Mouse (Mus musculus) hindbrain, embryonic 14.5 days (tissue): ENCODE results near the gene Gm21962. TPM values are rescaled to one million over a fixed set of nuclear protein-coding genes. Genes with fewer than 3 reads are reported as not detected.

ENCODE experiments used
- ATAC-seq: fragments of 200-750 bp; cut with Nextera tagmentation; 2 replicates; pipeline ENCODE4 v1.8.0; 2017; ENCODE audit warnings: moderate number of reproducible peaks, mild to moderate bottlenecking, moderate TSS enrichment, moderate library complexity; ENCODE audit not compliant: low FRiP score
- DNase-seq: peaks from one replicate; pipeline ENCODE4 v3.0.0-alpha.2; 2015; ENCODE audit warnings: low spot score
- H3K27ac ChIP-seq: fragments of 300-500 bp; sonication (generic); 2 replicates; pipeline ENCODE4 v1.5.1; 2014; ENCODE audit warnings: mild to moderate bottlenecking, moderate library complexity
- H3K27me3 ChIP-seq: fragments of 300-500 bp; sonication (generic); 2 replicates; pipeline ENCODE4 v1.6.1; 2014; ENCODE audit warnings: mild to moderate bottlenecking, low read length, mixed read lengths; ENCODE audit not compliant: control insufficient read depth, insufficient read depth
- H3K36me3 ChIP-seq: fragments of 300-500 bp; sonication (generic); replicated peaks from 2 replicates; pipeline ENCODE4 v1.6.1; 2014; ENCODE audit not compliant: control insufficient read depth, insufficient read depth
- H3K4me1 ChIP-seq: fragments of 300-500 bp; sonication (generic); replicated peaks from 2 replicates; pipeline ENCODE4 v1.6.1; 2014; ENCODE audit warnings: antibody characterized with exemption, low read length, mixed read lengths; ENCODE audit not compliant: control insufficient read depth, insufficient read depth
- H3K4me2 ChIP-seq: fragments of 300-500 bp; sonication (generic); replicated peaks from 2 replicates; pipeline ENCODE4 v1.6.1; 2014; ENCODE audit warnings: mild to moderate bottlenecking, moderate library complexity
- H3K4me3 ChIP-seq: fragments of 300-500 bp; sonication (generic); replicated peaks from 2 replicates; pipeline ENCODE4 v1.5.1; 2014; ENCODE audit warnings: mild to moderate bottlenecking, low read length
- H3K9ac ChIP-seq: fragments of 300-500 bp; sonication (generic); 2 replicates; pipeline ENCODE4 v1.6.1; 2014
- H3K9me3 ChIP-seq: fragments of 300-500 bp; sonication (generic); 2 replicates; pipeline ENCODE4 v1.6.1; 2016; ENCODE audit warnings: low read length; ENCODE audit not compliant: control insufficient read depth
- WGBS: fragments of 180-500 bp; shearing (Covaris S2); extraction: QIAGEN DNeasy Blood & Tissue Kit; methylation state at CpG from one replicate; pipeline ENCODE4 v1.1.7; 2014; 5-methylcytosine and 5-hydroxymethylcytosine counted together
- polyA plus RNA-seq: library from polyadenylated mRNA; unstranded; fragments of >200 nt; fragmentation: Nextera tagmentation; extraction: Ambion mirVana; gene quantifications from 2 replicates; pipeline ENCODE4 v1.2.1, GENCODE M21; 2014

The Gm21962 gene
- polyA plus RNA-seq, 1 experiment from 2014 or later = not detected

- no peaks in the 10 kb centered on the region for H3K4me1 ChIP-seq
These were observed 28.8 kb upstream of the Gm21962 start for GRCm38 (mm10) chr3:137642568-137642967.

DNA sequence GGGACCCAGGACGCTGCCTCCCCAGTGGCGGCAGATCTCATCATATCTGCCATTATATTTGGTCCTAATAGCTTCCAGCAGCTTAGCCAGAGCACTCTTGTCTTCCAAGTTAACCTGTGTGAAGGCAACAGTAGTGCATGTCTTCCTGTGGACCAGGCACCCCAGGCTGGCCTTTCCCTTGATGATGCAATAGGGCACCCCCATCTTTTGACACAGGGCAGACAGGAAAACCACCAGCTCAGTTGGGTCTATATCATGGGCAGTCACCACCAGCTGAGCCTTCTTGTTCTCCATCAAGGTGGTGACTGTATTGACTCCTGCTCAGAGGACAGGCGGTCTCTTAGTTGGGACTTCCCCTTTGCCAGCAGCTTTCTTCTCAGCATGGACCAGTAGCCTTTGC is 27.2 kb upstream of the Gm21962 start:
- no peak overlapping the region for H3K4me2 ChIP-seq
- no peaks in the 10 kb centered on the region for H3K36me3 ChIP-seq
- H3K4me1 ChIP-seq = no peaks in the 10 kb centered on the region
- H3K9me3 ChIP-seq = no peaks in the 10 kb centered on the region
- H3K27ac ChIP-seq = no peak overlapping the region
- 98% methylated on average over 3 of the region's 3 CpGs for WGBS
- no peak for ATAC-seq
- DNase-seq = no peak
- H3K9ac ChIP-seq = no peak overlapping the region
- no peaks in the 10 kb centered on the region for H3K27me3 ChIP-seq
- H3K4me3 ChIP-seq = no peak overlapping the region

More at GRCm38 (mm10) chr3:137642568-137642967, 28.8 kb upstream of the Gm21962 start:
- Histone ChIP-seq H3K4me2 (no peak overlapping the region), H3K27me3 (no peaks in the 10 kb centered on the region), H3K9me3 (no peaks in the 10 kb centered on the region), H3K9ac (no peak overlapping the region), H3K36me3 (no peaks in the 10 kb centered on the region), H3K27ac (no peak overlapping the region), H3K4me3 (no peak overlapping the region)
- WGBS = 48% methylated on average over 3 of the region's 3 CpGs
- DNase-seq (no peak), ATAC-seq (no peak)

- ATAC-seq (no peak), DNase-seq (no peak)
- H3K27me3 ChIP-seq = no peaks in the 10 kb centered on the region
- H3K9me3 ChIP-seq = no peaks in the 10 kb centered on the region
- no peak overlapping the region for H3K9ac ChIP-seq
- H3K4me3 ChIP-seq = no peak overlapping the region
- H3K27ac ChIP-seq = no peak overlapping the region
- WGBS = 88% methylated on average over 6 of the region's 6 CpGs
- no peak overlapping the region for H3K4me2 ChIP-seq
- H3K4me1 ChIP-seq = no peaks in the 10 kb centered on the region
- no peaks in the 10 kb centered on the region for H3K36me3 ChIP-seq
These were observed 26.4 kb upstream of the Gm21962 start for GRCm38 (mm10) chr3:137644947-137645346.

DNA sequence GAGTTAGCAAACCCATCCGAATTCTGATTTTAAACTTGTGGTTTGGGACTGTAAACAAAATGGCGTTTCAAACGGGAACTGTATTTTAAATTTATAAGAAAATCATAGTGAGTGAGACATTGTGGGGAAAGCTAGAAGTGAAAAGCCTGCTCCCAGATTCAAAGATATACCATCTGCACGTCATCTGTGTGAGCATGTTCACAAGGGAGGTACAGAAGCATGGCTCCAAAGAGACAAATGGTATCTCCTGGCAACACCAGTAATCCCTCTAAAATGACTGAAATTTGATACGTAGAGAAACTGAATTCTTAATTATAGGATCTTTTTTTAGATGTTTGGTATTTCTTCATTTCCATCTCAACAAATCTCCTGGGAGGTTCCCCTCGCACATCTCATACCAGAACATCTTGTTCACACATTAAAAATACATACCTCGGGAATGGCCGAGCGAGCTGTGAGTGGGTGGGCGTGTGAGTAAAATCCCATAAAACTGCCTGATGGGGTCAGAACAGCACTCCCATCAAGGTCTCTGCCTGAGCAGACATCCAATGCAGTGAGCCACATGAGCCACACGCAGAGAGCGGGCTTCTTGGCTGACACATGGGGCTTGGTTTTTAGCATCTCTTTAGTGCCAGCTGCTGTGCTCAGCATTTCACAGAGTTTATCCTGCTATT is 23.8 kb upstream of the Gm21962 start:
- no peaks in the 10 kb centered on the region for H3K9me3 ChIP-seq
- H3K4me3 ChIP-seq = no peak overlapping the region
- no peak for ATAC-seq
- no peak overlapping the region for H3K9ac ChIP-seq
- WGBS = 71% methylated on average over 12 of the region's 12 CpGs
- no peak overlapping the region for H3K4me2 ChIP-seq
- H3K27me3 ChIP-seq = no peaks in the 10 kb centered on the region
- no peaks in the 10 kb centered on the region for H3K36me3 ChIP-seq
- no peak for DNase-seq
- no peaks in the 10 kb centered on the region for H3K4me1 ChIP-seq
- H3K27ac ChIP-seq = no peak overlapping the region

GRCm38 (mm10) chr3:137649112-137649511 is 22.2 kb upstream of the Gm21962 start:
- no peak for DNase-seq
- H3K4me2 ChIP-seq = no peak overlapping the region
- H3K4me3 ChIP-seq = no peak overlapping the region
- H3K27ac ChIP-seq = no peak overlapping the region
- WGBS = 60% methylated on average over 5 of the region's 5 CpGs
- ATAC-seq = no peak
- no peak overlapping the region for H3K9ac ChIP-seq
- no peaks in the 10 kb centered on the region for H3K9me3 ChIP-seq
- no peaks in the 10 kb centered on the region for H3K36me3 ChIP-seq
- H3K4me1 ChIP-seq = no peaks in the 10 kb centered on the region
- H3K27me3 ChIP-seq = no peaks in the 10 kb centered on the region

DNA sequence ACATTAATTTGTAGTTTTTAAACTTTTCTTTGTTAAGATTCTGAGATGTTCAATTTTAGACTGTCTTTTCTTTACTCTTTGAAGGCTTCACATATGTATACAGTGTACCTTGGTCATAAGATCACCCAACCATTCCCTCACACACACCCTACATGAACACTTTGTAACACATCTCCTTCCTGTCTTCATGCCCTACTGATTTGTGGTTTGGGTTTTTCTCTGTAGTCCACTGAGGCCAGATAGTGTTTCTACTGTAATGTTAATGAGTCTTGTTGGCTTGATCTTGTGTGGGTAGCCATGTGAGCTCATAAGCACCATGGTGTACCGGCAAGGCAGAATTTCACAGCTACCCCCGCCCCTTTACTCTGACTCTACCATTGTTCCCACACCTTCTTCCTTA is 18.5 kb upstream of the Gm21962 start:
- 91% methylated on average over 2 of the region's 2 CpGs for WGBS
- Histone ChIP-seq H3K36me3 (no peaks in the 10 kb centered on the region), H3K4me2 (no peak overlapping the region), H3K27ac (no peak overlapping the region), H3K27me3 (no peaks in the 10 kb centered on the region), H3K9me3 (no peaks in the 10 kb centered on the region), H3K4me3 (no peak overlapping the region), H3K9ac (no peak overlapping the region), H3K4me1 (no peaks in the 10 kb centered on the region)
- ATAC-seq (no peak), DNase-seq (no peak)

DNA sequence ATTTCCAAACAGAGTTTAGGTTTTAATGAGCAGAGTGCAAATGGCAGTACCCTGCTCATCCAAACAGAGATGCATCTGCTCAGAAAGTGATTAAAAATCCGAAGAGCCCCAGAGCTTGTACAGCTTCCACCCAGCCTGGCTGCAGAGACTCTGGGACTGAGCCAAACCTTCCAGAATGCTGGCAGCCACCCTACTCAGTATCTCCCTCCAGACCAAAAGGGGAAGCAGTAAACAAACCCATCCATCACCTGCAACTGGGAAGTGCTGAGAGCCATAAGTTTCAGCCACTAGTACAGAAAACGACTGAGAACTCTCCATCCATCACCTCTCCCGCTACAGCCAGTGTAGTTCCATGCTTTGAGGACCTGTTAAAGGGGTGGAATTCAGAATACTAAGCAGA is 9.6 kb downstream of the Gm21962 start:
- WGBS = 8% methylated on average over 3 of the region's 3 CpGs
- DNase-seq = peak; percentile 78
- no peak overlapping the region for H3K9ac ChIP-seq
- peaks cover 30% of the 10 kb centered on the region for H3K4me1 ChIP-seq
- no peak overlapping the region for H3K4me3 ChIP-seq
- 0 out of 2 replicates have a peak overlapping the region, but pooled peaks have one; percentile 7 for H3K4me2 ChIP-seq
- H3K9me3 ChIP-seq = no peaks in the 10 kb centered on the region
- H3K27me3 ChIP-seq = no peaks in the 10 kb centered on the region
- no peaks in the 10 kb centered on the region for H3K36me3 ChIP-seq
- ATAC-seq = peak; percentile 84
- H3K27ac ChIP-seq = 0 out of 2 replicates have a peak overlapping the region, but pooled peaks have one; percentile 43

DNA sequence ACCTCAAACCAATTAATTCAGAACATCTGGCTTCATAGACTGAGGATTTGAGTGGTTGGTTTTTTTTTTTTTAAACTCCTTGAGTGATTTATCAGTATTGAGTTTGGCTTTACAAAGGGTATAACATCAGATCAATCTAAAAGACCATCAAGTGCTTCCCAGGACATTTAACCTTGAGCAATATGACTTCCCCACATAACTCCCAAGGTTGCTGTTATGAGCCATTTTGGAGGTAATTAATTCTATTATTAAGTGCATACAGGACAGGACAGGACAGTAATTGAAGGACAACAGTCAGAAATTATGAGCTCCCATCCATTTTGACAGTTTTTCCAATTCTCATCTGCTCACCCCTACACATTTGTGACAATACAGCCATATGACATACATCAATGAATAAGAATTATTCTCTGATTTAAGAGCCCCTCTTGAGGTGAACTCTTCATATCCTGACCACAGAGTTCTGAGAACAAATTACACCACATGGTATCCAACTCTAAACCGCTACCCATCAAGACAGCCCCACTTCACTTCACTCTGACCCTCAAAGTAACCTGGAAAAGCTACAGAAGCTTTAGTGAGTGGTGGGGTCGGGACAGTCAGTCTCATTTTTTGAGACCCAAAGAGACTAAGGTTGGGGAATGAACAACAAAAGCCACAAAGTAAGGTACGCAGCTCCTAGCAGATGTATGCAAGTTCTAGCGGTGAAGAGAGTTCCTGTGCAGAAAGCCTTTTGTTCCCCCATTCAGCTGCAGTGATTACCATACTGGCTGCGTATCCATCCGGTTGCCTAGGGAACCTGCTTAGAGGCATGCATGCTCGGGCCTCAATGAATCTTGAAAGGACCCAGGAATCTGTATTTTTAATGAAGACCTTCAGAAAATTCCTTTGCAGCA is 11.8 kb downstream of the Gm21962 start:
- WGBS = 7% methylated on average over 7 of the region's 7 CpGs
- H3K4me3 ChIP-seq = no peak overlapping the region
- no peaks in the 10 kb centered on the region for H3K27me3 ChIP-seq
- ATAC-seq = peak; percentile 92
- H3K36me3 ChIP-seq = no peaks in the 10 kb centered on the region
- H3K27ac ChIP-seq = peak overlapping the region; percentile 85
- peaks cover 30% of the 10 kb centered on the region for H3K4me1 ChIP-seq
- DNase-seq = peak; percentile 85
- no peaks in the 10 kb centered on the region for H3K9me3 ChIP-seq
- H3K4me2 ChIP-seq = peak overlapping the region; percentile 29
- peak overlapping the region; percentile 31; the same call in 1 of the 2 replicates for H3K9ac ChIP-seq

GRCm38 (mm10) chr3:137683807-137684403 is 12.6 kb downstream of the Gm21962 start:
- H3K4me3 ChIP-seq = no peak overlapping the region
- H3K36me3 ChIP-seq = no peaks in the 10 kb centered on the region
- DNase-seq (peak; percentile 28), ATAC-seq (peak; percentile 72)
- H3K9ac ChIP-seq = peak overlapping the region; percentile 12; the same call in 1 of the 2 replicates
- peak overlapping the region; percentile 85 for H3K27ac ChIP-seq
- no peaks in the 10 kb centered on the region for H3K27me3 ChIP-seq
- H3K9me3 ChIP-seq = no peaks in the 10 kb centered on the region
- WGBS = 7% methylated on average over 6 of the region's 6 CpGs
- peak overlapping the region; percentile 29 for H3K4me2 ChIP-seq
- peaks cover 30% of the 10 kb centered on the region for H3K4me1 ChIP-seq
